Mouse (Mus musculus) heart, embryonic 15.5 days (tissue): ENCODE data around the gene Emc7. TPM values are rescaled to one million over a fixed set of nuclear protein-coding genes. Genes with fewer than 3 reads are reported as not detected.
A peak's percentile ranks its signal among the peaks of the same experiment; 100 is the strongest.

Source experiments
- ATAC-seq: fragments of 200-750 bp; cut with Nextera tagmentation; replicated peaks from 2 replicates; pipeline ENCODE4 v1.8.0; 2017; ENCODE audit warnings: low read depth, moderate TSS enrichment; ENCODE audit not compliant: insufficient number of reproducible peaks, insufficient read depth, low FRiP score
- H3K27ac ChIP-seq: fragments of 300-500 bp; sonication (generic); 2 replicates; pipeline ENCODE4 v1.5.1; 2015; ENCODE audit warnings: mild to moderate bottlenecking, inconsistent platforms
- H3K27me3 ChIP-seq: fragments of 300-500 bp; sonication (generic); 2 replicates; pipeline ENCODE4 v1.6.1; 2015; ENCODE audit warnings: inconsistent platforms
- H3K36me3 ChIP-seq: fragments of 300-500 bp; sonication (generic); 2 replicates; pipeline ENCODE4 v1.6.1; 2015; ENCODE audit warnings: mild to moderate bottlenecking, inconsistent platforms
- H3K4me1 ChIP-seq: fragments of 300-500 bp; sonication (generic); replicated peaks from 2 replicates; pipeline ENCODE4 v1.6.1; 2015; ENCODE audit warnings: inconsistent platforms
- H3K4me2 ChIP-seq: fragments of 300-500 bp; sonication (generic); 2 replicates; pipeline ENCODE4 v1.6.1; 2015; ENCODE audit warnings: inconsistent platforms, mild to moderate bottlenecking, moderate library complexity
- H3K4me3 ChIP-seq: fragments of 300-500 bp; sonication (generic); 2 replicates; pipeline ENCODE4 v1.5.1; 2015; ENCODE audit warnings: mild to moderate bottlenecking, inconsistent platforms
- H3K9ac ChIP-seq: fragments of 300-500 bp; sonication (generic); 2 replicates; pipeline ENCODE4 v1.6.1; 2015; ENCODE audit warnings: mild to moderate bottlenecking, inconsistent platforms
- H3K9me3 ChIP-seq: fragments of 300-500 bp; sonication (generic); replicated peaks from 2 replicates; pipeline ENCODE4 v1.6.1; 2016; ENCODE audit warnings: inconsistent platforms
- whole genome bisulfite sequencing: fragments of 180-500 bp; shearing (Covaris S2); methylation state at CpG from one replicate; pipeline ENCODE4 v1.1.7; 2015; ENCODE audit warnings: mixed read lengths; 5-methylcytosine and 5-hydroxymethylcytosine counted together
- polyA plus RNA-seq: library from polyadenylated mRNA; unstranded; fragments of >200 nt; fragmentation: Nextera tagmentation; extraction: Ambion mirVana; gene quantifications from 2 replicates; pipeline ENCODE4 v1.2.1, GENCODE M21; 2015

Emc7 gene
- polyA plus RNA-seq, 1 experiment from 2014 or later: 16.4 TPM

DNA sequence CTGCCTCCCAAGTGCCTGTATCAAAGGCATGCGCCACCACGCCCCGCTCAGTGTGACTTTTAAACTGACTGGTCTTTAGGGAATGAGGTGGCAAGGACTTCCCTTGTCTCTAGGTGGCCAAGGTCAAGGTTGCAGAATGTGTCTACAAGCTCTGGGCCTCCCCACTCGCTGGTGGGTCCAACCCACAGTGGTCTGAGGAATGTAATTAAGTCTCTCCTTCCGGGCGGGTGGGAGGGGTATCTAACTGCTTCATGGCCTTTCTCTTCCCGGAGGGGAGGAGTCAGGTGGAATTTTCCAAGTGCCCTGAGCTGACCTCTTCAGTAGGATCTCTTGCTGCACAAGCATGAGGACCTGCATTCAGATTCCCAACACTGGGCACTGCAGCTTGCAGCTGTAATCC, 43.1 kb downstream of the Emc7 start:
- Histone ChIP-seq H3K9me3 (no peaks in the 10 kb centered on the region), H3K36me3 (no peaks in the 10 kb centered on the region), H3K4me1 (peaks cover 16% of the 10 kb centered on the region), H3K4me2 (no peak overlapping the region), H3K27ac (0 out of 2 replicates have a peak overlapping the region, but pooled peaks have one; percentile 4), H3K9ac (no peak overlapping the region), H3K27me3 (no peaks in the 10 kb centered on the region), H3K4me3 (no peak overlapping the region)
- 66% methylated on average over 7 of the region's 7 CpGs for WGBS
- ATAC-seq: no peak

DNA sequence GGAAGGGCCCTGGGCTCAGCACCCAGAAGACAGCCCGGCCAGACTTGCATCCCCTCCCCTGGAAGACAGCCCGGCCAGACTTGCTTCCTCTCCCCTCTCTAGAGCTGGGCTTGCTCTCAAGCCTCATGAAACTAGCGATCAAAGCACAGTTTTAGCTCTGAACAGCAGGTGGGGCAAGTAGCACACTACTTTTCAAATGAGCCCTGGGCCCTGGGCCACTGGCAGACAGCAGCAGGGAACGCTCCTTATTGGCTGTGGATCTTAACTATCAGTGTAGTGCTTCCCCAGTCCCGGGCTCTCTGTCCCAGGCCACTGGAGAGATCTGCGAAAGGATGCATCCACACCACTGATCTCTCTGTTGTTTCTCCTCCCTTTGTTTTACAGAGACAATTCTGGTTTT, 46.4 kb downstream of the Emc7 start:
- Histone ChIP-seq H3K9me3 (no peaks in the 10 kb centered on the region), H3K4me2 (no peak overlapping the region), H3K9ac (no peak overlapping the region)

DNA sequence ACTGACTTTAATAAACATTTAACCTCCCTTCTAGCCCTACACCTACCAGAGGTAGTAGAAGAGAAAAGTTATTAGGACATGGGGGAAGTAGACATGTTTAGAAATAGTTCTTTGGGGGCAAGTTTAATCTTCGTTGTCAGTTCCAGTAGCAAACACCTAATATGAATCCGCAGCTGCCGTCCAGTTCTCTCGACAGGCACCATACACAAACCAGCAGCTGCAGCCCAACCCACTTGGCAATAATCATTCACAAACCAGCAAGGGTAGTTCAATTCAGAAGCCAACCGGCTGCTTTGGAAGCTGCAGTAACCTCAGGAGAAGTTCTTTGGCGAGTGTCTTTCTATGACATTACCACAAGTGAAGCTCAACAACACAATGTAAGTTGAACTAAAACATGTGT, 49.2 kb downstream of the Emc7 start:
- Histone ChIP-seq H3K27me3 (no peaks in the 10 kb centered on the region), H3K4me3 (no peak overlapping the region), H3K36me3 (no peaks in the 10 kb centered on the region), H3K4me2 (no peak overlapping the region), H3K9me3 (no peaks in the 10 kb centered on the region), H3K27ac (no peak overlapping the region), H3K4me1 (peaks cover 6% of the 10 kb centered on the region; the same call in 1 of the 2 replicates), H3K9ac (no peak overlapping the region)
- ATAC-seq: no peak
- WGBS: 83% methylated on average over 6 of the region's 6 CpGs

More for the DNA sequence above, 46.4 kb downstream of the Emc7 start:
- Histone ChIP-seq H3K27ac (no peak overlapping the region), H3K4me1 (peaks cover 12% of the 10 kb centered on the region), H3K36me3 (no peaks in the 10 kb centered on the region), H3K27me3 (no peaks in the 10 kb centered on the region), H3K4me3 (no peak overlapping the region)
- WGBS: 5% methylated on average over 6 of the region's 6 CpGs
- ATAC-seq: peak; percentile 77

DNA sequence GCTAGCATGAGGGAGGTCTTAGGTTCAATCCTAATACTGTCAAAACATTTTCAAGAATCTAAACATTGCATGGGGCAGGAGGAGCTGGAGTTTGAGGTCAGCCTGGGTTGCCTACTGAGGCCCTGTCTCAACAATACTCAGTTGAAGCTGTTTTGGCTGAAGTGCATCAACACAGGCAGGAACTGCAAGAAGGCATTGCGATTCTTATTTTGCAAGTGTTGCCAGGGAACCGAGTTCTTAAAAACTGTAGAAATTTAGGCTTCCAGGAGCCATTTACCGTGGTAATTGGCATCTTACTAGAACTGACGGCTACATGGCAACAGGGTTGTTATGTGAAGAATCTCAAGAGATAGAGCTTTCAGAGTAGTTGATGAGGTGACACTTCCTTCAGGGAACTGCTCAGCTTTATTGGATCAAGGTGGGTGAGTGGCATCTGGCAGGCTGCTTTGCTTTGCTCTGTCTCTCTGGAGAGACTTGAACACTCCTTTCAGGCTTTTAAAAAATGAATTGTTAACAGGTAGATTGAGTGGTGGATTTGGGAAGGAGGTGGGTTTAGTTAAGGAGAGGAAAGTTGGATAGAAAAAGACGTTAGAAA, 52.1 kb downstream of the Emc7 start:
- no peak overlapping the region for H3K27ac ChIP-seq
- no peak overlapping the region for H3K4me2 ChIP-seq
- ATAC-seq: no peak
- no peaks in the 10 kb centered on the region for H3K36me3 ChIP-seq
- H3K27me3 ChIP-seq: no peaks in the 10 kb centered on the region
- WGBS: 65% methylated on average over 5 of the region's 5 CpGs
- no peak overlapping the region for H3K4me3 ChIP-seq
- no peak overlapping the region for H3K9ac ChIP-seq
- H3K4me1 ChIP-seq: no peaks in the 10 kb centered on the region
- no peaks in the 10 kb centered on the region for H3K9me3 ChIP-seq

DNA sequence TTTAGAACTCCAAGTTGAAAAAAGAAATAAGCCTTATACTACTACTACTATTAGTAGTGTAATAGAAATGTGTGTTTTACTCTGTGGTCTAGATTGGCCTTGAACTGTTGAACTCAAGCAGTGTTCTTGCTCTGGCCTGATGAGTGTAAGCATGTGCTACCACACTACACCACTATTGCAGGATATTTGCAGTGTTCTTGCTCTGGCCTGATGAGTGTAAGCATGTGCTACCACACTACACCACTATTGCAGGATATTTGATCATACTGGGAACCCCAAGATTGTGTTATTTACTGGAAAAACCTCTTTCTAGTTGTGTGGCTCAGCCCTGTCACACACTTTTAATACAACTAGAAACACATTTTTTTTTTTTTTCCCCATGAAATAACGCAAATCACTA, 52.6 kb downstream of the Emc7 start:
- Histone ChIP-seq H3K4me2 (no peak overlapping the region), H3K9me3 (no peaks in the 10 kb centered on the region), H3K9ac (no peak overlapping the region), H3K27me3 (no peaks in the 10 kb centered on the region), H3K36me3 (no peaks in the 10 kb centered on the region), H3K4me3 (no peak overlapping the region), H3K27ac (no peak overlapping the region), H3K4me1 (no peaks in the 10 kb centered on the region)
- no peak for ATAC-seq
- WGBS: 93% methylated on average over 1 of the region's 1 CpGs

DNA sequence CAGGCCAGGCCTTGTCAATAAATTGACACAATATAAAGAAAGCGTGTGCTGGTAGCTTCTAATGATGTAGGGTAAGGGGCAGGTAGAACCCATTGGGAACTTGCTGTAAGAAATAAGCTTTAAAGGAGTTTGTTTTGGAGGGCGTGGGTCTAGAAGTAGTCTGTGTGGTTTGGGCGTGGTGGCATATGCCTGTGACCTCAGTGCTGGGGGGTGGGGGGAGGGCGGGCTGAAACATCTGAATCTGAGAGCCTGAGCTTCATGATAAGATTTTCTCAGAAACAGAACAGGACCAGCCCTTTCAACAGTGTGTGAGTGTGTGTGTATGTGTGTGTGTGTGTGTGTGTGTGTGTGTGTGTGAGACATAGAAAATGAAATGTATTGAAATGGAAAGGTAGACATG, 55.3 kb downstream of the Emc7 start:
- 60% methylated on average over 4 of the region's 4 CpGs for WGBS
- no peaks in the 10 kb centered on the region for H3K36me3 ChIP-seq
- H3K4me3 ChIP-seq: no peak overlapping the region
- no peaks in the 10 kb centered on the region for H3K9me3 ChIP-seq
- H3K27me3 ChIP-seq: no peaks in the 10 kb centered on the region
- no peak overlapping the region for H3K9ac ChIP-seq
- H3K27ac ChIP-seq: no peak overlapping the region
- H3K4me2 ChIP-seq: no peak overlapping the region
- ATAC-seq: no peak
- H3K4me1 ChIP-seq: no peaks in the 10 kb centered on the region

DNA sequence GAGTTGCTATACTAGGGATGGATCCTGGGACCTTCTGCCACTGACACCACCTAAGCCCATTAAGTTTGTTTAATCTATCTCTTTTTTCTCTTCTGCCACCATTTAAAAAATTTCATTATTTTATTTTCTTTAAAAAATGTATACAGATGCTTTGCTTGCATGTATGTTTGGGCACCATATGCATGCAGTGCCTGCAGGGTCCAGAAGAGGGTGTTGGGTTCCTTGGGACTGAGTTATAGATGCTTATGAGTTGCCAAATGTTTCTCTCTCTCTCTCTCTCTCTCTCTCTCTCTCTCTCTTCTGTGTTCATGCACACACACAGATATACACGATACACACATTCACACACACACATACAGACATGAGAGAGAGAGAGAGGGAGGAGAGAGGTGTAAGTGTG, 58.2 kb downstream of the Emc7 start:
- Histone ChIP-seq H3K4me2 (no peak overlapping the region), H3K27ac (no peak overlapping the region), H3K9me3 (no peaks in the 10 kb centered on the region), H3K4me3 (no peak overlapping the region), H3K9ac (no peak overlapping the region), H3K27me3 (no peaks in the 10 kb centered on the region), H3K4me1 (no peaks in the 10 kb centered on the region), H3K36me3 (no peaks in the 10 kb centered on the region)
- ATAC-seq: no peak
- 91% methylated on average over 1 of the region's 1 CpGs for WGBS

DNA sequence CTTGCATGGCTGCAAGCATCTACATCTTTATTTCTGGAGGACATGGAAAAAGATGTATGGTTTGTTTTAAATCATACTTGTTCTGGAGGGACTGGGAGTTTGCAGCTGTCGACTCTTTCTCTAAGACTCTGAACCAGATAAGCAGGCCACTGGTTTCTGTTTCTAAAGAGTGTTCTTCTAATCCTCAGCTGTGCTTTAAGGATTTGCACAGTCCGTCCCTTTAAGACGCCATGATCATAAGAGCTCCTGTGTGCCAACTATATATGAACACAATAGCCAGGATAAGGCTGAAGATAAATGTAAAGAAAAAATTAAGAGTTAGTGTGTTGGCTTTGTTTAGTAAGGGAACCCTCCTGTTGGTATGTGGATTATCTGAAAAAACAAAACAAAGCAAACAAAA, 61.9 kb downstream of the Emc7 start:
- Histone ChIP-seq H3K9ac (no peak overlapping the region), H3K4me2 (no peak overlapping the region), H3K4me1 (no peaks in the 10 kb centered on the region), H3K36me3 (no peaks in the 10 kb centered on the region), H3K27me3 (no peaks in the 10 kb centered on the region), H3K27ac (no peak overlapping the region), H3K9me3 (no peaks in the 10 kb centered on the region), H3K4me3 (no peak overlapping the region)
- 53% methylated on average over 3 of the region's 3 CpGs for WGBS
- no peak for ATAC-seq

DNA sequence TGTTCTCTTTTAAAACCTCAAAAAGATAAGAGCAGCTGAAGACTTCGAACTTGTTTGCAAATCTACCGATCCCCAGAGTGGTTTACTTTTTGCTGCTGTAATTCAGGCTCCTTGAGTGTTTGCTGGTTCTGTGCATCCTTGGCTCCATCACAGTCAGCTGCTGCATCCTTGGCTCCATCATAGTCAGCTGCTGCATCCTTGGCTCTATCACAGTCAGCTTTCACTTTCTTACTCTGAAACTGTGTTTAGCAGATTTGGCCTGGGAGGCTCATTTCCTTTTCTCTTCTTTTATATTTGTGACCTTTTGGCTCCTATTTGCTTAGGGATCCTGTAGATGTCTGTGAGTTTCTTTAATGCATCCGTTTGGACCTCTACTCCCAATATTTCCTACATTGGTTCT, 62.4 kb downstream of the Emc7 start:
- Histone ChIP-seq H3K27me3 (no peaks in the 10 kb centered on the region), H3K4me2 (no peak overlapping the region)
- no peak for ATAC-seq

DNA sequence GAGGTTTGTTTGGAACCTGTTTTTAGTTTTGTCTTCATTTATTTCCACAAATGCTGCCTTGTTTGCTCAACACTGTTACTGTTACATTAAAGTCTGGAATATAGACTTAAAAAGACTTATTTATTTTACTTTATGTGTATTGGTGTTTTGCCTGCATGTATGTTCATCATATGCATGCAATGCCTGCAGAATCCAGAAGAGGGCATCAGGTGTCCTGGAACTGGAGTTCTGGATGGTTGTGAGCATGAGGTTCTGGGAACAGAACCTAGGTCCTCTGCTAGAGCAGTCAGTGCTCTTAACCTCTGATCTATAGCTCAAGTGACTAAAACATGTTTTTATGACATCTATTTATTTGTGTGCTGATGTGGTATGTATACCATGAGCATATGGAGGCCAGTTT, 63.7 kb downstream of the Emc7 start:
- Histone ChIP-seq H3K27me3 (no peaks in the 10 kb centered on the region), H3K4me3 (no peak overlapping the region), H3K4me1 (no peaks in the 10 kb centered on the region), H3K27ac (no peak overlapping the region), H3K9me3 (no peaks in the 10 kb centered on the region), H3K4me2 (no peak overlapping the region), H3K36me3 (no peaks in the 10 kb centered on the region), H3K9ac (no peak overlapping the region)
- no peak for ATAC-seq

More for the DNA sequence above, 62.4 kb downstream of the Emc7 start:
- Histone ChIP-seq H3K9ac (no peak overlapping the region), H3K27ac (no peak overlapping the region), H3K9me3 (no peaks in the 10 kb centered on the region), H3K4me3 (no peak overlapping the region), H3K36me3 (no peaks in the 10 kb centered on the region), H3K4me1 (no peaks in the 10 kb centered on the region)
- 90% methylated on average over 3 of the region's 3 CpGs for WGBS

DNA sequence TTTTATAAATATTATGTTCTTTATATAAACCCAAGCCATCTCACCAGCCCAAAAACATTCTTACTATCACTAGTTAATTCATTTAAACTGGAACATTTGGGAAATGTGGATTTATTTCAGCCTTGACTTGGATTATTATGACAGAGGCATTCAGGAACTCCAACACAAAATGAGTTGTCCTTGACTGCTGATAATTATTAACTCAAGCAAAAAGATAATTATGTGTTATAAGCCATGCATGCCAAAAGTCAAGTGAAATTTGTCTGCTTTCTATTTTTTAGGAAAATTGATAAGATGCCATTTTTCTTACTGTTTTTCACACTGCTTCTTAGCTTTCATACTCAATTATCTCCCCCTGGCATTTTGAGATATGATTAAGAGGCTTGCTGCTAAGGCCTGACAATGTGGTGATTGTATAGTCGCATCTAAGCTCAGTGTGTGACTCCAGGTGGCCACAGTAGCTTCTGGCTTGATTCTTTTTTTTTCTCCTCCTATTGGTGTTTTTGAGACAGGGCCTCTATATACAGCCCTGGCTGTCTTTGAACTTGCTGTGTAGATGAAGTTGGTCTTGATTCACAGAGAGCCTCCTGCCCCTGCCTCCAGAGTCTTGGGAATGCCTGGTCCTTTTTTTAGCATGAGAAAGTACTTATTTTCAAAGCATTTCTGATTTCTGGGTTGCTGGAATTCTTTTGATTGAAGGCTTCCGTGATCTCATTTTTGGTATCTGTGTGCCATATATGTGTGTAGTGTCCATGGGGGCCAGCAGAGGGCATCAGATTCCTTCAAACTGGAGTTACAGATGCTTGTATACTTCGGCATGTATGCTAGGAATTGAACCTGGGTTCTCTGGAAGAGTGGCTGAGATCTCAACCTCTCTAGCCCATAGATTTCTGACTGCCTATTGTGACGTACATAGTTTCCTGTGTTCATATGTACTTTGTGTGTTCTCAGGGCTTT, 66.0 kb downstream of the Emc7 start:
- no peaks in the 10 kb centered on the region for H3K36me3 ChIP-seq
- H3K27me3 ChIP-seq: no peaks in the 10 kb centered on the region
- no peak overlapping the region for H3K27ac ChIP-seq
- ATAC-seq: no peak
- H3K9ac ChIP-seq: no peak overlapping the region
- H3K4me3 ChIP-seq: no peak overlapping the region
- H3K9me3 ChIP-seq: no peaks in the 10 kb centered on the region
- WGBS: 82% methylated on average over 4 of the region's 4 CpGs
- no peak overlapping the region for H3K4me2 ChIP-seq
- H3K4me1 ChIP-seq: no peaks in the 10 kb centered on the region
